Mouse (Mus musculus): Measurements from ENCODE around the gene Snu13. TPM values are rescaled to one million over a fixed set of nuclear protein-coding genes. Genes with fewer than 3 reads are reported as not detected.

Gene Snu13
- polyA plus RNA-seq, 1 experiment: 96.3 TPM

GRCm38 (mm10) chr15:82065511-82065910 is 18.1 kb upstream of the Snu13 start:
- no peaks in the 10 kb centered on the region for H3K36me3 ChIP-seq (replicated peaks; ENCODE audit: low read length)
- no peak for TF ChIP-seq FLI1 (IDR thresholded peaks at IDR 0.05; ENCODE audit: low read length)
- no peak for TF ChIP-seq GATA1 (IDR thresholded peaks at IDR 0.05; ENCODE audit: borderline replicate concordance, low read length)
- peaks cover 11% of the 10 kb centered on the region; the same call in 1 of the 2 replicates for H3K4me1 ChIP-seq
- H3K27me3 ChIP-seq (replicated peaks): peaks cover 82% of the 10 kb centered on the region
- peaks cover 8% of the 10 kb centered on the region for H3K9me3 ChIP-seq
- no peak overlapping the region for H3K4me3 ChIP-seq (replicated peaks)

GRCm38 (mm10) chr15:82063909-82064308 is 16.5 kb upstream of the Snu13 start:
- TF ChIP-seq GATA1 (IDR thresholded peaks at IDR 0.05; ENCODE audit: borderline replicate concordance, low read length): no peak
- no peak for TF ChIP-seq FLI1 (IDR thresholded peaks at IDR 0.05; ENCODE audit: low read length)
- Histone ChIP-seq H3K9me3 (no peaks in the 10 kb centered on the region), H3K27me3 (replicated peaks) (peaks cover 84% of the 10 kb centered on the region), H3K4me3 (replicated peaks) (no peak overlapping the region), H3K4me1 (peaks cover 5% of the 10 kb centered on the region; the same call in 1 of the 2 replicates), H3K36me3 (replicated peaks; ENCODE audit: low read length) (no peaks in the 10 kb centered on the region)

GRCm38 (mm10) chr15:82058719-82059201 is 11.4 kb upstream of the Snu13 start, which contains the start of gene 4930407I10Rik:
4930407I10Rik (plus strand) TSS chr15:82059151.
- peaks cover 53% of the 10 kb centered on the region for H3K27me3 ChIP-seq (replicated peaks)
- TF ChIP-seq FLI1 (IDR thresholded peaks at IDR 0.05; ENCODE audit: low read length) (no peak), GATA1 (IDR thresholded peaks at IDR 0.05; ENCODE audit: borderline replicate concordance, low read length) (no peak)
- H3K36me3 ChIP-seq (replicated peaks; ENCODE audit: low read length): no peaks in the 10 kb centered on the region
- H3K4me3 ChIP-seq (replicated peaks): no peak within 1 kb of the TSS
- H3K9me3 ChIP-seq: no peaks in the 10 kb centered on the region
- peaks cover 14% of the 10 kb centered on the region for H3K4me1 ChIP-seq

GRCm38 (mm10) chr15:82052544-82052943 is 5.1 kb upstream of the Snu13 start:
- Histone ChIP-seq H3K4me3 (replicated peaks) (no peak overlapping the region), H3K36me3 (replicated peaks; ENCODE audit: low read length) (no peaks in the 10 kb centered on the region), H3K4me1 (peaks cover 26% of the 10 kb centered on the region), H3K9me3 (no peaks in the 10 kb centered on the region), H3K27me3 (replicated peaks) (peaks cover 17% of the 10 kb centered on the region)
- no peak for TF ChIP-seq GATA1 (IDR thresholded peaks at IDR 0.05; ENCODE audit: borderline replicate concordance, low read length)
- TF ChIP-seq FLI1 (IDR thresholded peaks at IDR 0.05; ENCODE audit: low read length): no peak

- TF ChIP-seq GATA1 (IDR thresholded peaks at IDR 0.05; ENCODE audit: borderline replicate concordance, low read length): no peak
- TF ChIP-seq FLI1 (IDR thresholded peaks at IDR 0.05; ENCODE audit: low read length): no peak
- H3K4me3 ChIP-seq (replicated peaks): peak overlapping the region; percentile 97
- no peaks in the 10 kb centered on the region for H3K9me3 ChIP-seq
- H3K27me3 ChIP-seq (replicated peaks): peaks cover 1% of the 10 kb centered on the region
- H3K36me3 ChIP-seq (replicated peaks; ENCODE audit: low read length): peaks cover 18% of the 10 kb centered on the region
- H3K4me1 ChIP-seq: peaks cover 30% of the 10 kb centered on the region
These were observed 1.0 kb downstream of the Snu13 start for GRCm38 (mm10) chr15:82046246-82046891.

- Histone ChIP-seq H3K9me3 (no peaks in the 10 kb centered on the region), H3K4me3 (replicated peaks) (no peak overlapping the region), H3K27me3 (replicated peaks) (no peaks in the 10 kb centered on the region), H3K4me1 (peaks cover 45% of the 10 kb centered on the region), H3K36me3 (replicated peaks; ENCODE audit: low read length) (peaks cover 35% of the 10 kb centered on the region)
- TF ChIP-seq FLI1 (IDR thresholded peaks at IDR 0.05; ENCODE audit: low read length) (no peak), GATA1 (IDR thresholded peaks at IDR 0.05; ENCODE audit: borderline replicate concordance, low read length) (no peak)
These were observed 3.1 kb downstream of the Snu13 start for GRCm38 (mm10) chr15:82044166-82044784.

GRCm38 (mm10) chr15:82040650-82041049 is 6.7 kb downstream of the Snu13 start:
- Histone ChIP-seq H3K4me3 (replicated peaks) (no peak overlapping the region), H3K9me3 (no peaks in the 10 kb centered on the region), H3K36me3 (replicated peaks; ENCODE audit: low read length) (peaks cover 67% of the 10 kb centered on the region), H3K4me1 (peaks cover 35% of the 10 kb centered on the region), H3K27me3 (replicated peaks) (no peaks in the 10 kb centered on the region)
- no peak for TF ChIP-seq FLI1 (IDR thresholded peaks at IDR 0.05; ENCODE audit: low read length)
- no peak for TF ChIP-seq GATA1 (IDR thresholded peaks at IDR 0.05; ENCODE audit: borderline replicate concordance, low read length)

- peaks cover 32% of the 10 kb centered on the region for H3K4me1 ChIP-seq
- H3K9me3 ChIP-seq: no peaks in the 10 kb centered on the region
- TF ChIP-seq FLI1 (IDR thresholded peaks at IDR 0.05; ENCODE audit: low read length) (no peak), GATA1 (IDR thresholded peaks at IDR 0.05; ENCODE audit: borderline replicate concordance, low read length) (no peak)
- H3K4me3 ChIP-seq (replicated peaks): no peak overlapping the region
- peaks cover 89% of the 10 kb centered on the region for H3K36me3 ChIP-seq (replicated peaks; ENCODE audit: low read length)
- H3K27me3 ChIP-seq (replicated peaks): no peaks in the 10 kb centered on the region
These were observed 11.3 kb downstream of the Snu13 start for GRCm38 (mm10) chr15:82035904-82036689.

- peaks cover 20% of the 10 kb centered on the region for H3K4me1 ChIP-seq
- TF ChIP-seq FLI1 (IDR thresholded peaks at IDR 0.05; ENCODE audit: low read length) (no peak), GATA1 (IDR thresholded peaks at IDR 0.05; ENCODE audit: borderline replicate concordance, low read length) (no peak)
- H3K4me3 ChIP-seq (replicated peaks): peak within 1 kb of the TSS; percentile 35
- no peaks in the 10 kb centered on the region for H3K27me3 ChIP-seq (replicated peaks)
- no peaks in the 10 kb centered on the region for H3K9me3 ChIP-seq
- peaks cover 90% of the 10 kb centered on the region for H3K36me3 ChIP-seq (replicated peaks; ENCODE audit: low read length)
These were observed 13.6 kb downstream of the Snu13 start, which contains the start of gene Desi1 for GRCm38 (mm10) chr15:82033762-82034161. Desi1 (minus strand) TSS chr15:82033862.
